ENCODE assay signal across 10 mouse cellular contexts in the genomic region with DNA sequence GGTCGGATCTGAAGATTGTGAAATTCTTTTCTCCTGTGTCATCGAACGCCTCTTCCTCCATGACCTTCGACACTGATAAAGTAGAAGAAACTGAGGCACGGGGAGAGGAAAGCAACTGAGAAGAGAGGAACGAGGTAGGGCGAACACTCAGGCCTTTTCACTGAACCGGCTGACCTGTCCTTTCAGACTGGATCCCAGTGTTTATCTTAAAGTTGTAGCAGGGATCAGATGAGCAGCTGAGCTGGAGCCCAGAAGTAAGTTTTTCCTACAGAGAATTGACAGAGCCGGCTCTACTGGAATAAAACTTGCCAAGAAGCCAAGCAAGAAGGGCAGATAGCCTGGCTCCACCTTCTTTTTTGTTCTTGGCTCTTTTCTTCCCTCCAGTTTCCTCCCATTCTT. TPM values are rescaled to one million over a fixed set of nuclear protein-coding genes. Genes with fewer than 3 reads are reported as not detected.
A peak's percentile ranks its signal among the peaks of the same experiment; 100 is the strongest.
DNase-seq lines count a peak whose midpoint lies in the region; ATAC-seq and TF ChIP-seq lines count a peak whose summit lies in the region.
"Had no signal": no experiment of that assay in that cellular context is flagged by ENCODE, and none has a peak within 500 bp of the region (broad histone marks: within the 10 kb centered on the region; RNA-seq: fewer than 3 reads in every experiment).

No protein-coding gene starts in this region.

- ATAC-seq in embryonic facial prominence, embryonic 13.5 days (ENCODE audit: insufficient number of reproducible peaks, insufficient read depth, low FRiP score, low TSS enrichment, low read depth), result no peak
- ATAC-seq: Patski had no signal

- DNase-seq in layer of hippocampus, adult 2 months (ENCODE audit: low spot score in 2 of 2), result no peak
- DNase-seq in layer of hippocampus, postnatal 14 days (ENCODE audit: low spot score in 2 of 2), result no peak
- peak; percentile 39 for DNase-seq in induced T-regulatory cell, adult 2 months (ENCODE audit: low read depth)
- DNase-seq in ovary, postnatal 14 days (ENCODE audit: low spot score), result no peak
- DNase-seq in cerebellum, postnatal 36 days, result no peak
- DNase-seq in ovary, postnatal 36 days (ENCODE audit: low spot score), result no peak
- DNase-seq: thymus, postnatal 14 days had no signal

- WGBS in embryonic facial prominence, embryonic 13.5 days, result 22% methylated on average over 9 of the region's 9 CpGs

- H3K4me3 ChIP-seq in layer of hippocampus, adult 2 months, result no peak overlapping the region
- no peak overlapping the region for H3K4me3 ChIP-seq in embryonic facial prominence, embryonic 13.5 days
- no peak overlapping the region for H3K4me3 ChIP-seq in myocyte

- TF ChIP-seq CTCF in layer of hippocampus, adult 2 months (conservative IDR thresholded peaks at IDR 0.05), result no peak

- no peaks in the 10 kb centered on the region for H3K79me2 ChIP-seq in myocyte (ENCODE audit: control insufficient read depth, insufficient read depth)

- H3K9ac ChIP-seq in embryonic facial prominence, embryonic 13.5 days, result peak overlapping the region; percentile 28; the same call in 1 of the 2 replicates

- peaks cover 25% of the 10 kb centered on the region for H3K4me1 ChIP-seq in embryonic facial prominence, embryonic 13.5 days

- no peaks in the 10 kb centered on the region for H3K9me3 ChIP-seq in embryonic facial prominence, embryonic 13.5 days

- H3K4me2 ChIP-seq in embryonic facial prominence, embryonic 13.5 days, result peak overlapping the region; percentile 39
- peak overlapping the region; percentile 53 for H3K4me2 ChIP-seq in myocyte (ENCODE audit: low read depth)

- peak overlapping the region; percentile 99 for H3K27ac ChIP-seq in layer of hippocampus, adult 2 months
- peak overlapping the region; percentile 79 for H3K27ac ChIP-seq in embryonic facial prominence, embryonic 13.5 days

- TF ChIP-seq POLR2A in myocyte (IDR thresholded peaks at IDR 0.05; ENCODE audit: insufficient read length, low read depth), result no peak

- H3K27me3 ChIP-seq in embryonic facial prominence, embryonic 13.5 days, result no peaks in the 10 kb centered on the region
- no peaks in the 10 kb centered on the region for H3K27me3 ChIP-seq in myocyte (ENCODE audit: control insufficient read depth, insufficient read depth, insufficient read length)
- H3K27me3 ChIP-seq: Patski had no signal

- H3ac ChIP-seq in myocyte (ENCODE audit: control insufficient read depth, insufficient read length), result no peak overlapping the region

- peaks cover 18% of the 10 kb centered on the region for H3K36me3 ChIP-seq in embryonic facial prominence, embryonic 13.5 days
- no peaks in the 10 kb centered on the region for H3K36me3 ChIP-seq in myocyte (ENCODE audit: control insufficient read depth, insufficient read depth)

TF ChIP-seq in myocyte, 11 proteins besides CTCF, POLR2A, EP300 and RAD21:
- TF ChIP-seq TCF3 (IDR thresholded peaks at IDR 0.05; ENCODE audit: insufficient read length, low read depth), result no peak
- no peak for TF ChIP-seq MYOG (IDR thresholded peaks at IDR 0.05; ENCODE audit: control insufficient read depth in 1 of 3, insufficient read depth in 1 of 3, insufficient read length in 2 of 3, low read depth in 2 of 3)
- no peak for TF ChIP-seq MAX (IDR thresholded peaks at IDR 0.05; ENCODE audit: low read depth)
- no peak for TF ChIP-seq POLR2AphosphoS2 (IDR thresholded peaks at IDR 0.05; ENCODE audit: insufficient read length, low read depth)
- no peak for TF ChIP-seq TCF12 (IDR thresholded peaks at IDR 0.05; ENCODE audit: insufficient read depth, poor library complexity, severe bottlenecking)
- no peak for TF ChIP-seq MYOD1 (IDR thresholded peaks at IDR 0.05; ENCODE audit: control insufficient read depth in 1 of 3, insufficient read length in 2 of 3, low read depth in 2 of 3)
- TF ChIP-seq CEBPB (IDR thresholded peaks at IDR 0.05; ENCODE audit: insufficient read depth, poor library complexity, severe bottlenecking), result no peak
- no peak for TF ChIP-seq SRF (IDR thresholded peaks at IDR 0.05; ENCODE audit: control insufficient read depth, insufficient read length, low read depth)
- TF ChIP-seq USF1 (IDR thresholded peaks at IDR 0.05; ENCODE audit: low read depth), result no peak
- TF ChIP-seq E2F4 (IDR thresholded peaks at IDR 0.05; ENCODE audit: insufficient read depth), result no peak
- no peak for TF ChIP-seq REST (IDR thresholded peaks at IDR 0.05; ENCODE audit: insufficient read depth, insufficient read length)

RNA-seq across cellular contexts. Expression of a gene that starts 1.6 kb away (rescaled TPM):
- total RNA-seq in layer of hippocampus, adult 2 months (2021), result 100 to 1,000 TPM; 541 to 561 TPM
- 100 to 1,000 TPM; 519 to 534 TPM for total RNA-seq in layer of hippocampus, postnatal 14 days (2021)
- polyA plus RNA-seq in embryonic facial prominence, embryonic 13.5 days (2015; fragmentation: Nextera tagmentation; extraction: Ambion mirVana), result 135 and 142 TPM in 2 replicates
- 148 TPM for polyA plus RNA-seq in myocyte (2012; fragmentation: generic; extraction: Trizol)

RNA-seq across cellular contexts. Expression of a gene that starts 24.5 kb away (rescaled TPM):
- 100 to 1,000 TPM; 109 to 127 TPM for total RNA-seq in layer of hippocampus, adult 2 months (2021)
- 100 to 1,000 TPM in 1 of 2 experiments, 10 to 100 TPM in 1; 99.3 to 111 TPM for total RNA-seq in layer of hippocampus, postnatal 14 days (2021)
- polyA plus RNA-seq in embryonic facial prominence, embryonic 13.5 days (2015; fragmentation: Nextera tagmentation; extraction: Ambion mirVana), result 145 and 150 TPM in 2 replicates
- 126 TPM for polyA plus RNA-seq in myocyte (2012; fragmentation: generic; extraction: Trizol)

RNA-seq across cellular contexts. Expression of a gene that starts 24.6 kb away (rescaled TPM):
- total RNA-seq in layer of hippocampus, adult 2 months (2021), result 10 to 100 TPM; 43.6 to 45.0 TPM
- 10 to 100 TPM; 36.0 to 39.7 TPM for total RNA-seq in layer of hippocampus, postnatal 14 days (2021)
- 43.4 and 46.5 TPM in 2 replicates for polyA plus RNA-seq in embryonic facial prominence, embryonic 13.5 days (2015; fragmentation: Nextera tagmentation; extraction: Ambion mirVana)
- 23.0 TPM for polyA plus RNA-seq in myocyte (2012; fragmentation: generic; extraction: Trizol)

RNA-seq across cellular contexts. Expression of a gene that starts 27.2 kb away (rescaled TPM):
- 1 to 10 TPM; 2.6 to 5.0 TPM for total RNA-seq in layer of hippocampus, adult 2 months (2021)
- 1 to 10 TPM; 2.1 to 2.3 TPM for total RNA-seq in layer of hippocampus, postnatal 14 days (2021)
- 13.2 and 16.4 TPM in 2 replicates for polyA plus RNA-seq in embryonic facial prominence, embryonic 13.5 days (2015; fragmentation: Nextera tagmentation; extraction: Ambion mirVana)
- polyA plus RNA-seq in myocyte (2012; fragmentation: generic; extraction: Trizol), result 0.16 TPM

RNA-seq across cellular contexts. Expression of a gene that starts 30.6 kb away (rescaled TPM):
- total RNA-seq in layer of hippocampus, adult 2 months (2021), result 100 to 1,000 TPM; 110 to 117 TPM
- total RNA-seq in layer of hippocampus, postnatal 14 days (2021), result 10 to 100 TPM; 71.7 to 76.9 TPM
- 24.7 and 26.4 TPM in 2 replicates for polyA plus RNA-seq in embryonic facial prominence, embryonic 13.5 days (2015; fragmentation: Nextera tagmentation; extraction: Ambion mirVana)
- 2.5 TPM for polyA plus RNA-seq in myocyte (2012; fragmentation: generic; extraction: Trizol)
